Mouse (Mus musculus) ovary, adult 18-20 months (tissue): ENCODE measurements around the gene Hpd.

Source experiments
- DNase-seq: peaks from one replicate; pipeline ENCODE4 v3.0.0; 2022; ENCODE audit warnings: low spot score, mixed read lengths

The Hpd gene

GRCm38 (mm10) chr5:123147569-123147968 is 35.0 kb downstream of the Hpd start:
- DNase-seq, result no peak

- DNase-seq, result no peak
These were observed 36.2 kb downstream of the Hpd start for GRCm38 (mm10) chr5:123146357-123146756.

- no peak for DNase-seq
These were observed 37.6 kb downstream of the Hpd start for GRCm38 (mm10) chr5:123144746-123145590.

- DNase-seq, result no peak
These were observed 38.4 kb downstream of the Hpd start for GRCm38 (mm10) chr5:123143971-123144745.

- no peak for DNase-seq
These were observed 39.1 kb downstream of the Hpd start for GRCm38 (mm10) chr5:123143251-123143970.

GRCm38 (mm10) chr5:123142161-123143157 is 40.1 kb downstream of the Hpd start, which contains the start of gene Setd1b:
Gene Setd1b, plus strand, starts transcription at chr5:123142193.
- DNase-seq, result peak; percentile 55

GRCm38 (mm10) chr5:123141555-123142160 is 40.9 kb downstream of the Hpd start:
- DNase-seq, result no peak

- peak; percentile 88 for DNase-seq
These were observed 41.6 kb downstream of the Hpd start for GRCm38 (mm10) chr5:123140694-123141554.

- no peak for DNase-seq
These were observed 42.6 kb downstream of the Hpd start for GRCm38 (mm10) chr5:123139722-123140627.

- peak; percentile 84 for DNase-seq
These were observed 43.4 kb downstream of the Hpd start for GRCm38 (mm10) chr5:123138953-123139721.

GRCm38 (mm10) chr5:123138230-123138911 is 44.2 kb downstream of the Hpd start:
- DNase-seq, result peak; percentile 79

GRCm38 (mm10) chr5:123137910-123138229 is 44.7 kb downstream of the Hpd start:
- no peak for DNase-seq

GRCm38 (mm10) chr5:123137044-123137909 is 45.2 kb downstream of the Hpd start:
- DNase-seq, result peak; percentile 74

GRCm38 (mm10) chr5:123136361-123137043 is 46.0 kb downstream of the Hpd start:
- peak; percentile 95 for DNase-seq

GRCm38 (mm10) chr5:123135471-123136360 is 46.8 kb downstream of the Hpd start:
- DNase-seq, result peak; percentile 89
